Mouse (Mus musculus) mature B cell (primary cell): ENCODE data around the gene Hes7.

Experiments
- in situ Hi-C: fragments of 300-500 bp; cut with MboI; formaldehyde crosslinking; loops from 2 replicates; pipeline ENCODE4 v1.14.3; 2019

Gene Hes7

GRCm38 (mm10) chr11:69118765-69119164 is 1.4 kb upstream of the Hes7 start:
- in situ Hi-C loops: no loop called here

- in situ Hi-C loops: loop anchor here (5.0 to 10.0 kb wide), 2 partner anchors 57 to 215 kb away; partner anchors contain the start of gene Rpl26
These were observed 603 bp upstream of the Hes7 start for GRCm38 (mm10) chr11:69119446-69120155.

- in situ Hi-C loops: loop anchor here (5.0 to 10.0 kb wide), 2 partner anchors 59 to 216 kb away; partner anchors contain the start of gene Rpl26
These were observed 967 bp downstream of the Hes7 start for GRCm38 (mm10) chr11:69121001-69121740.

- in situ Hi-C loops: loop anchor here (5.0 to 10.0 kb wide), 2 partner anchors 60 to 217 kb away; partner anchors contain the start of gene Rpl26
These were observed 1.6 kb downstream of the Hes7 start for GRCm38 (mm10) chr11:69121741-69122335.

- in situ Hi-C loops: loop anchor here (5.0 to 10.0 kb wide), 2 partner anchors 60 to 218 kb away; partner anchors contain the start of gene Rpl26
These were observed 2.2 kb downstream of the Hes7 start, which contains the start of gene 9130213A22Rik for GRCm38 (mm10) chr11:69122336-69122951. Gene 9130213A22Rik (minus strand): TSS chr11:69122589.

- in situ Hi-C loops: loop anchor here (5.0 to 10.0 kb wide), 2 partner anchors 61 to 218 kb away; partner anchors contain the start of gene Rpl26
These were observed 3.0 kb downstream of the Hes7 start for GRCm38 (mm10) chr11:69123056-69123692.

- in situ Hi-C loops: loop anchor here (5.0 to 10.0 kb wide), 2 partner anchors 62 to 219 kb away; partner anchors contain the start of gene Rpl26
These were observed 3.7 kb downstream of the Hes7 start for GRCm38 (mm10) chr11:69123693-69124497.

GRCm38 (mm10) chr11:69124498-69124847 is 4.3 kb downstream of the Hes7 start:
- in situ Hi-C loops: loop anchor here (5.0 to 10.0 kb wide), 2 partner anchors 62 to 220 kb away; partner anchors contain the start of gene Rpl26

GRCm38 (mm10) chr11:69125041-69125851 is 5.0 kb downstream of the Hes7 start:
- in situ Hi-C loops: loop anchor here (10.0 kb wide), 1 partner anchor 220 kb away; the partner anchor contains the start of gene Rpl26

GRCm38 (mm10) chr11:69125852-69125918 is 5.5 kb downstream of the Hes7 start, which contains the start of gene Aloxe3:
Gene Aloxe3 (plus strand): TSS chr11:69125896.
- in situ Hi-C loops: loop anchor here (10.0 kb wide), 1 partner anchor 221 kb away; the partner anchor contains the start of gene Rpl26

GRCm38 (mm10) chr11:69125919-69126705 is 5.9 kb downstream of the Hes7 start:
- in situ Hi-C loops: loop anchor here (10.0 kb wide), 1 partner anchor 221 kb away; the partner anchor contains the start of gene Rpl26

- in situ Hi-C loops: loop anchor here (10.0 kb wide), 1 partner anchor 222 kb away; the partner anchor contains the start of gene Rpl26
These were observed 6.5 kb downstream of the Hes7 start for GRCm38 (mm10) chr11:69126706-69127095.

- in situ Hi-C loops: loop anchor here (10.0 kb wide), 1 partner anchor 224 kb away; the partner anchor contains the start of gene Rpl26
These were observed 8.4 kb downstream of the Hes7 start for GRCm38 (mm10) chr11:69128426-69129122.

GRCm38 (mm10) chr11:69133566-69133922 is 13.3 kb downstream of the Hes7 start:
- in situ Hi-C loops: no loop called here

GRCm38 (mm10) chr11:69133923-69134621 is 13.9 kb downstream of the Hes7 start:
- in situ Hi-C loops: no loop called here

GRCm38 (mm10) chr11:69134622-69134968 is 14.4 kb downstream of the Hes7 start:
- in situ Hi-C loops: no loop called here

GRCm38 (mm10) chr11:69135361-69135760 is 15.2 kb downstream of the Hes7 start:
- in situ Hi-C loops: no loop called here

- in situ Hi-C loops: no loop called here
These were observed 27.3 kb downstream of the Hes7 start for GRCm38 (mm10) chr11:69147546-69147945.
